Mouse (Mus musculus) adrenal gland (tissue): ENCODE results near the gene Cdkal1.

ENCODE experiments used
- intact Hi-C: fragments of 180-260 bp; cut with DNase I; formaldehyde crosslinking; loops from one replicate; pipeline ENCODE4 v1.15.1; 2025

The Cdkal1 gene

DNA sequence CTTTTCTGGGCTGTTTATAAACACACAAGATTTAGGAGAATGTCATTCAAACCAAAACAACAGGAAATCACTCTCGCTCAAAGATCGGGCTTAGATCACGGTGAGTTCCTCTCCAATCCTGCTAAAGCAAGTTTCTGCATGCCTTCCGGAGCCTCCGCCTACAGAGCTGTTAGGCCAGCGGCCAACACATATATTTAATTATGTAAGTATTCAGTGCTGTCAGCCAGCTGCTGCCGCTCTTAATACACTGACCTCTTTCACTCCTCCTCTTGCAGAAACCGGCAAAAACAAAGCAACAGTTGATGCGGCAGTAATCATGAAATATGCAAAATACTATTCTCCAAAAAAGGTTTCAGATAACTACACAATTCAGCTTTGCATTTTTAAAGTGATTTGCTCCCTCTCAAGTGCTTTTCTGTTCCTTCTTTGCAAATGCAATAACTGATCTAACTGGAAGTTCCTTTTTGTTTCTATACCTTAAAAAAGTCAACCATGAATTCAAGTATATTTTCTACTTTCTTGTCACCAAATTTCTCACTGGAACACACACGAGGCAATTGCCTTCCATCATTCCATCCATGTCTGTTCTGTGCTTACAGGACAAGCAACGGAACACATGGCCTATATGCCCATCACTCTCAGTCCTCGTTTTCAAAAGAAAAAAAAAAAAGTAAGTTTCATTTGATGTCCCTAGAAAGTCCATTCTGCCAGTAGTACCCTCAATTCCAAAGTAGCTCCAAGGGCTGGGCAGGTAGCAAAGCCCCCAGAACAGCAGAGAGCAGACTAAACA lies 85.6 kb downstream of the Cdkal1 start:
- intact Hi-C loops = no loop called here

DNA sequence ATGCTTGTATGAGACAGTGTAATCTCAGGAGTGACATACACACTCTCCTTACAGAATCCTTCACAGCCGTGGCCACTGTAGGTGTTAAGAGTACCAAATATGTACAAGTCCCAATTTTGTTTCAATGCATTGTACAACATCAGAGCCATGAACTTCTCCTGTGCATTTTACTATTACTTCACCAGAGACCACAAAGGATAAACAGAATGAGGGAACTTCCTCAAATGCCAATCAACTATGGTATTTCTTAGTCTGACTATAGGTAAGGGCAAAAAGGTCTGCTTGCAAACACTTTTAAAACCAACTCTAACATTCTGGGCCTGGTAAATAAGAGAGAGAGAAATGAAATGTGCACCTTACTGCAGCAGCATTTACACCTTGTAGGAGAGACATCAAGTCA lies 87.4 kb downstream of the Cdkal1 start:
- intact Hi-C loops = no loop called here

DNA sequence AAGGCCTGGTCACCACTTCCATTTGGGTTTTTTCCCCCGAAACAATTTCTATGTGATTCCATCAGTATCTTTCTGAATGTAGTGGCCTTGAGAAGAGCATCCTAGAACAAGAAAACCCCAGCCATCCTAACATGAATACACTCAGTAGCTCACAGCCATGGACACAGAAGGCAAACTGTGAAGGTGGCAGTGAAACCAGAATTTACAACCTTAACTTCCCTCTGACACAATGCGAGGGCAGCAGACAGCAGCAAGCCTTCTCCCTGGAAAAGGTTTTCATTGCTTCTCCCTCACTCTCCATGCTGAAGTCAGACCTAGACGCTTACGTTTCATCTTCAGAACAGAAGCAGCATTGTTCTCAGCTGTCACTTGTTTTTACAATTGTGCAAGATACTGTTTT lies 87.9 kb downstream of the Cdkal1 start:
- intact Hi-C loops = no loop called here

- intact Hi-C loops = no loop called here
Measured at GRCm38 (mm10) chr13:29766377-29766776, 89.1 kb downstream of the Cdkal1 start.

DNA sequence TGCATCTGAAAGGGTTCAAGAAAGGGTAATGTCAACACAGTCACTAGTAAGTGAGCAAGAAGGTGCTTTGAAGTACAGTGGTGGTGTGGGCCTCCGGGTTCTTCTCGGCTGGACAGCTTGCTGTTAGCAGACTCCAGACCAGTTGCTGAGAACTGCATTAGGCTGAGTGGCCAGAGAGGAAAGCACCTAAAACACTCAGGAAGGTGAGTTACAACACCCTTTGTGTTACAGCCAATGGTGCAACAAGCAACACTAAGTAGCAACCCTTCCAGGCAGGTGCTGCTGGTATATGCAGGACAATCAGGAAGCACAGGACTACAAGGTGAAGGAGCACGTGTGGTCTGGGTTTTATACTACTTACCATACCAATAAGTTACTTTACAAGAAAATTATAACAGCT lies 90.2 kb downstream of the Cdkal1 start:
- intact Hi-C loops = no loop called here

DNA sequence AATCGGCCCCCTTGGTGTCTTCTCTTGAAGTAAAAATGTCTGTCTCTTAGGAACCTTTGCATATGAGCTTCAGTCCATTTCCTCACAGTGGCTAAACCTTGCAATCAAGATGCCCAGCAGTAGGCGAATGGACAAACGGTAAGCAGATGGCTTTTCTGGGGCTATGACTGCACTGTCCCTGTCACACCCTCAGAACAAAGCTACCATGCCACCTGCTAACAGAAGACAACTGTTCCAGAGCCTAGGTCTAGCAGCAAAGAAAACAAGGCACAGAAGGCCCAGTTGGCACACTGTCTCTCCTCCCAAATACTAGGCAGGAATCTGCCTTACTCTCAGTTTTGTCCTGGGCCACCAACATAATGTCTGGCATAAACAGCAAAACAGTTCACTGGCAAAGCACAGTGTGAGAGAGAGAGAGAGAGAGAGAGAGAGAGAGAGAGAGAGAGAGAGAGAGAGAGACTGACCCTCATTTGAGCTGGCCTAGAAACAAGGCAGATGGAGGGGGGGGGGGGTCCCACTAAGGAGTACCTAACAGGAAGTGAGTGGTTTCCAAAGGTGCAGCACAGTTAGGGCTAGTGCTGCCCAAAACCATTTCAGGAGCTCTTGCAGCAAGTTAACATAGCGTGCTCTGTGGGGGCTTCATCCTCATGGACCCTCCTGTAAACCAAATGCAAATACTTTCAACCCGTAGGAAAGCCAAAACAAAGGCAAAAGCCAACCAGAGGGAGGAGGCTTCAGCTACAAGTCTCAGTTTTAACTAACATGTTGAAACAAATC lies 95.6 kb downstream of the Cdkal1 start:
- intact Hi-C loops = no loop called here

DNA sequence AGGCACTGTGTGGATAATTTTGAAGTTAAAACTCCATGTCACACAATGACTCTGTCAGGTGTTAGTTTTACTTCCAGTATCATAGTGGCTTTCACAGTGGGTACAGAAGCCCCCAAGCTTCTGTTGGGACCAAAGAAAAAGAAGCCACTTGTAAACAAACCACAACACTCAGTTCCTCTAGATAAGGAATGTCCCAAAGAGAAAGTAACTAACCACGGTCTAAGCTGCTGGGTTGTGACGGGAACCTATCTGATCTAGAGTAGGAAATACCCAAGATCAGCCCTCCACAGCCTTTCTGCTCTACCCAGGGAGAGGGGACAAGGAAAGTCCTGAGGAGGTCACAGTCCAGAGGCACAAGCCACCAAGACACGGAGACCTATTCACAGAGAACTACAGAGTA lies 99.4 kb downstream of the Cdkal1 start:
- intact Hi-C loops = no loop called here

GRCm38 (mm10) chr13:29753254-29753653 lies 102.2 kb downstream of the Cdkal1 start:
- intact Hi-C loops = no loop called here

DNA sequence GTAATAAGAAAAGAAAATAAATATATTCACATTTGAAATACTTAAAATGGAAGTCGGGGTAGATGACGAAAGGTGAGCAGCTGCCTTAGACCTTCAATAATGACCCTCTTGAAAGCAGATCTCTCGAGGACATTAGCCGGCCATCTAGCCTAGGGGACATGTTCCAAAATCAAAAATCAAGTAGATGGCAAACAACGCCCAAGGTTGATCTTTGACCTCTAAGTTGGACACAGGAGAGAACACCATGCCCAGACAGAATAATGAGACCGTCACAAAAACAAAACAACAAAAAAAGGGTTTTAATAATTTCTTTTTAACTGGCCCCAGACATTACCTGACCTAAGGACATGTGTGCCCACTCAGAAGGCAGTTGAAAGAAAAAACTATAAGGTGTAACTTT lies 103.4 kb downstream of the Cdkal1 start:
- intact Hi-C loops = no loop called here

- intact Hi-C loops = no loop called here
Measured at GRCm38 (mm10) chr13:29751201-29751600, 104.3 kb downstream of the Cdkal1 start.

GRCm38 (mm10) chr13:29747347-29747647 lies 108.2 kb downstream of the Cdkal1 start:
- intact Hi-C loops = no loop called here

GRCm38 (mm10) chr13:29746501-29747346 lies 108.8 kb downstream of the Cdkal1 start:
- intact Hi-C loops = no loop called here

DNA sequence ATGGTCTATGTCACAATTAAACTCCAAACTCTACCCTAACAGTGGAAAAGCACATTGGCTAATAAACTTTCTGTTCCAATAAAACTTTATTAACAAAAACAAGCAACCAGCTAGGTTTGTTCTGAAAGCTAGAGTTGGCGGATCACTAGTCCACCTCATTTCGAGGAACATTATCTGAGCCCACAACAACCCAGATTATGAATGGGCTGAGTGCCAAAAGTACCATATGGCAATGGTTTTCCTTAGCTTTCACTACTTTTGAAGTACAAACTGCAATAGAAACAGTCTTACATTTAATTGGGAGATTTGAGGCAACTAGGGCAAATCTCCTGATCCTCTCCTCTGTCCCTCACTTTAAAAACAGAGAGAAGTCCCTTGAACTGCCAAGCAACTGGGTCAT lies 110.4 kb downstream of the Cdkal1 start:
- intact Hi-C loops = no loop called here

DNA sequence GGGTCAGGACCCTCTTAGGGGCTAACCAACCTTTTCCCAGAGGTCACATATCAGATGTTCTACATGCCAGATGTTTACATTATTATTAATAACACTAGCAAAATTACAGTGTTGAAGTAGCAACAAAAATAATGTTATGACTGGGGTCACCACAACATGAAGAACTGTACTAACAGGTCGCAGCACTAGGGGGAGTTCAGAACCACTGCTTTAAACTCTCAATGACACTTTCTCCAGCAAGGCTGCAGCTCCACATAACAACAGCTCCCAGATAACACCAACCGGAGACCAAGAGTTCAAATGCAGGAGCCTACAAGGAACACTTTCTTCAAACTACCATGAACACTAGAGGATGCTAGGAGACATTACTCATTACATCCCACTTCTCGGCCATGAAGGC lies 111.3 kb downstream of the Cdkal1 start:
- intact Hi-C loops = no loop called here

DNA sequence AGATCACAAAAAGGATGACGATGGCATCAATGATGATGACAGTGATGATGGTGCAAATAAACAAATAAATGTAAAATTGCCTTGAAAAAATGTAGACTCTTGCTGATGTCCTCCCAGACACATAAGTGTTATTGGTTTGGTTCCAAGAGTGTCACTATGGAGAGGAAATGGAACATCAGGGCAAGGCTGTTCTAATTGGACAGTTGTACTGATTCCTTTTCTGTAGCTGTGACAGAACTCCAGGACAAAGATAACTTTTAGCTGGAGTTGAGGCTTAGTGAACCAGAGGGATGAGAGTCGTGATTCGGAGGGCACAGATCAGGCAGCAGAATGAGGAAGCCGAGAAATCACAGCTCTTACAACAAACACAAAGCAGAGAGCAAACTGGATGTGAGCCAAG lies 111.7 kb downstream of the Cdkal1 start:
- intact Hi-C loops = no loop called here

GRCm38 (mm10) chr13:29737675-29738461 lies 117.6 kb downstream of the Cdkal1 start:
- intact Hi-C loops = no loop called here

- intact Hi-C loops = no loop called here
Measured at GRCm38 (mm10) chr13:29734496-29734895, 121.0 kb downstream of the Cdkal1 start.

- intact Hi-C loops = no loop called here
Measured at GRCm38 (mm10) chr13:29726154-29726825, 129.2 kb downstream of the Cdkal1 start.

- intact Hi-C loops = no loop called here
Measured at GRCm38 (mm10) chr13:29724855-29725254, 130.6 kb downstream of the Cdkal1 start.

DNA sequence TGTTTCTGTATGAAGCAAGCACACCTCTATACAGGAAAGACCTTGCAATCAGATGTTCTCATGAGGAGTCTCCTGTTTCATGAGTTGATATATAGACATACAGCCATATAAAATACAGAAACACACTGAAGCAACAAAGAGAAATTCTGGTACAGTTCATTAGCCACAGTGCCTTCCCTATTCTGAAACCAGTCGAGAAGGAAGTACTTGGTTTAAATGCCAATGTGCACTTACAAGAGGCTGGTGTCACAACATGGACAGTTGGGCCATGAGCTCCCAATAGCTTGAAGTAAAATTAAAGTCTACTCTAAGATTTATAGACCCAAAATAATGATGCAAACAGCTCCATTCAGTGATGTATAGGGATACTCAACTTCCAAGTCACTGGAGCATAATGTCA lies 132.3 kb downstream of the Cdkal1 start:
- intact Hi-C loops = no loop called here

- intact Hi-C loops = no loop called here
Measured at GRCm38 (mm10) chr13:29721206-29721605, 134.3 kb downstream of the Cdkal1 start.
